Mouse (Mus musculus) midbrain, embryonic 14.5 days (tissue): ENCODE results near the gene Ppp2r5d. TPM values are rescaled to one million over a fixed set of nuclear protein-coding genes. Genes with fewer than 3 reads are reported as not detected.

Experiments used
- ATAC-seq: fragments of 200-750 bp; cut with Nextera tagmentation; 2 replicates; pipeline ENCODE4 v1.8.0; 2017; ENCODE audit warnings: moderate number of reproducible peaks, moderate library complexity; ENCODE audit not compliant: low FRiP score, low TSS enrichment
- DNase-seq: peaks from one replicate; pipeline ENCODE4 v3.0.0-alpha.2; 2015
- H3K27ac ChIP-seq: fragments of 300-500 bp; sonication (generic); replicated peaks from 2 replicates; pipeline ENCODE4 v1.5.1; 2014; ENCODE audit warnings: mild to moderate bottlenecking, low read depth, low read length, moderate library complexity
- H3K27me3 ChIP-seq: fragments of 300-500 bp; sonication (generic); 2 replicates; pipeline ENCODE4 v1.6.1; 2014; ENCODE audit warnings: low read length, control low read depth, mixed read lengths; ENCODE audit not compliant: control insufficient read depth, insufficient read depth
- H3K36me3 ChIP-seq: fragments of 300-500 bp; sonication (generic); 2 replicates; pipeline ENCODE4 v1.6.1; 2014; ENCODE audit warnings: low read length, control low read depth; ENCODE audit not compliant: control insufficient read depth, insufficient read depth
- H3K4me1 ChIP-seq: fragments of 300-500 bp; sonication (generic); 2 replicates; pipeline ENCODE4 v1.6.1; 2014; ENCODE audit warnings: mild to moderate bottlenecking, antibody characterized with exemption, low read length, control low read depth; ENCODE audit not compliant: control insufficient read depth, insufficient read depth
- H3K4me2 ChIP-seq: fragments of 300-500 bp; sonication (generic); 2 replicates; pipeline ENCODE4 v1.6.1; 2014; ENCODE audit warnings: mild to moderate bottlenecking, low read length, moderate library complexity
- H3K4me3 ChIP-seq: fragments of 300-500 bp; sonication (generic); replicated peaks from 2 replicates; pipeline ENCODE4 v1.5.1; 2014; ENCODE audit warnings: low read depth, low read length
- H3K9ac ChIP-seq: fragments of 300-500 bp; sonication (generic); replicated peaks from 2 replicates; pipeline ENCODE4 v1.6.1; 2014; ENCODE audit warnings: mild to moderate bottlenecking, low read length, moderate library complexity
- H3K9me3 ChIP-seq: fragments of 300-500 bp; sonication (generic); 2 replicates; pipeline ENCODE4 v1.6.1; 2016; ENCODE audit warnings: low read length, control low read depth, mixed read lengths; ENCODE audit not compliant: control insufficient read depth
- WGBS: fragments of 180-500 bp; shearing (Covaris S2); extraction: QIAGEN DNeasy Blood & Tissue Kit; methylation state at CpG from one replicate; pipeline ENCODE4 v1.1.7; 2014; 5-methylcytosine and 5-hydroxymethylcytosine counted together
- polyA plus RNA-seq: library from polyadenylated mRNA; unstranded; fragments of >200 nt; fragmentation: Nextera tagmentation; extraction: Ambion mirVana; gene quantifications from 2 replicates; pipeline ENCODE4 v1.2.1, GENCODE M21; 2014

Ppp2r5d gene
- polyA plus RNA-seq, 1 experiment from 2014 or later: 81.4 TPM

DNA sequence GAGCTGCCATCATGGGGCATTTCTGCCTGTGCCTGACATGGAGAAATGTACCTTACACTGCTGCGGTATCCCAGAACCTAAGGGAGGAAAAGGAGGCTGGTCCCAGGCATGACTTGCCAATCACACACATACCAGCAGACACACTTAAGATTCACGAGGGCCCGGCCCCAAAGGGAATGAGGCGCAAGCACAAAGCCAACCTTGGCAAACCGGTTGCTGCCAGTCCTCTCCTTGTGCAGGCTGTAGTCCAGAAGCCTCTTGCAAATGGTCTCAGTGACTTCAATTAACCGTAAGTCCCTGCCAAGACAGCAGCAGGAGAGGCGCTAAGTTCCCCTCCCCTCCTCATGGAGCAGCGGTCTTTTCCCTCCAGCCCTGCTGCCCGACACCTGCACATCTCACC is 38.1 kb upstream of the Ppp2r5d start:
- Histone ChIP-seq H3K9me3 (no peaks in the 10 kb centered on the region), H3K4me3 (no peak overlapping the region), H3K27ac (no peak overlapping the region), H3K4me1 (no peaks in the 10 kb centered on the region), H3K27me3 (no peaks in the 10 kb centered on the region), H3K9ac (no peak overlapping the region), H3K36me3 (peaks cover 32% of the 10 kb centered on the region), H3K4me2 (no peak overlapping the region)
- WGBS: 88% methylated on average over 9 of the region's 9 CpGs
- DNase-seq: no peak
- no peak for ATAC-seq

DNA sequence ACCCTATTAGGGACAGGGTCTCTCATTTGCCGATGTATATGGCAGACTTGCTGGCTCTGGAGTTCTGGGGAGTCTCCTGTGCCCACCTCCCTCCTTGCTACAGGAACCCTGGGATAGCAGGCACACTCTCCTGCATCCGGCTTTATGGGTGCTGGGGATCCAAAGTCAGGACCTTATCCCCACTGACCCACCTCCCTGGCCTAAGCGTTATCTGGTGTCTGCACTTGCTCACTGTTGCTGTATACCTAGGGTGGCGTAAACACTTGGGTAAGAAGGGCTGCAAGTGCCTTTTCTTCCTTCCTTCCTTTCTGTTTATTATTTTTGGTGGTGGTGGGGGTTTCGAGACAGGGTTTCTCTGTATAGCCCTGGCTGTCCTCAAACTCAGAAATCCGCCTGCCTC is 36.4 kb upstream of the Ppp2r5d start:
- Histone ChIP-seq H3K27ac (no peak overlapping the region), H3K27me3 (no peaks in the 10 kb centered on the region), H3K9ac (no peak overlapping the region), H3K9me3 (no peaks in the 10 kb centered on the region), H3K36me3 (peaks cover 26% of the 10 kb centered on the region), H3K4me2 (no peak overlapping the region), H3K4me3 (no peak overlapping the region), H3K4me1 (no peaks in the 10 kb centered on the region)
- WGBS: 96% methylated on average over 6 of the region's 6 CpGs
- DNase-seq: no peak
- ATAC-seq: no peak

DNA sequence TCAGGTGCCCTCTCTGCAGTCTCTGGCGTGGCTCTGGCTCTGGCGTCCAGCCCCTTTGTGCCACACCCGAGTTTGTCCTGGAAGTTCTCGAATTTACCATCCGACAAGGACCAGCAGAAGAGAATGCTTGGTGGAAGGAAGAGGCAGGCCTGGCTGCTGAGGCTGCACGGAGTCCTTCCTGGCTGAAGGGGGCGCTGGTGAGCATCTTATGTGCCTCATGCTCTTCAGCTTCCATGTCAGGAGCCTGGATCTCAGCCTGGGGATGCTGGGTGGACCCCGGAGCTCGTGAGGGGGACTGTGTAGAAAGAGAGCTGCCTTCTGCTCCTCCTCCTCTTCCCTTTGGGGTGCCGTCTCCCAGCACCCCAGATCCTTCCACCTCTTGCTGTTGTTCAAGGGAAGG is 31.2 kb upstream of the Ppp2r5d start:
- WGBS: 71% methylated on average over 10 of the region's 10 CpGs
- Histone ChIP-seq H3K9ac (no peak overlapping the region), H3K4me2 (no peak overlapping the region), H3K27me3 (no peaks in the 10 kb centered on the region), H3K4me3 (no peak overlapping the region), H3K27ac (no peak overlapping the region), H3K4me1 (no peaks in the 10 kb centered on the region), H3K36me3 (peaks cover 26% of the 10 kb centered on the region), H3K9me3 (no peaks in the 10 kb centered on the region)
- DNase-seq (peak; percentile 21), ATAC-seq (no peak)

DNA sequence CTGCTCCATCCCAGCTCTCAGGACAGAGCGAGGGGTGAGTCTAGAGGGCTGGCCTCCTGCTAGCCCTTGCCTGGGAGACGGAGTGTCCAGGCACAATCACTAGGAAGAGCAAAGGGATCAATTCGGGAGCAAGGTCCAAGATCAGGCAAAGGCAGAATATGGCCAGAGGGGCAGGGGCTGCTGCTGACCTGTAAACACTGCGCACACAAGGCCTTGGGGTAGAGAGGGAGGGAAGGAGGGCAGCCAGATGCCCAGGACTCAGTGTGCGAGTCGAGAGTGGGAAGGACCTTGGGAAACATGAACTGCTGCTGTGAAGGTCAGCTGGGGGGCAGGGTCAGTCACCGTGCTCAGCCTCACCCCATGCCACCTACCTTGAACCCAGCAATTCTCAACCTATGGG is 30.4 kb upstream of the Ppp2r5d start:
- no peak for ATAC-seq

DNA sequence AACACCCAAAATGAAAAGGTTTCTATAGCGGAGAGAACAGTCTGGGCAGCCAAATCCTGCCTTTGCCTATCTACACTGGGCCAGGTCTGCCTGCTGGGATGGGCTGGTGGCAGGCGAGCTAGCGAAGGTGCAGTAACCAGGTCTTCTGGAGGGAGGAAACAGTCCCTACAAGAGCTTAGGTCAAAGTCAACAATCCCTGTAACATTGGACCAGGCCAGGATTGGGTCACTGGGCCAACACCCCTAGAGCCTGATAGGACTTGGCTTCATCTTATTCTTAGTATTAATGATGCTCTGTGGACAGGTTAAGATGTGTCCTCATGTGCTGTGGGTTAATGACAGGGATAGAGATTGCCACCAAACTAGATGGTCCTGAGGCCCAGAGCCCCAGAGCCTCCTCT is 29.1 kb upstream of the Ppp2r5d start:
- WGBS: 96% methylated on average over 3 of the region's 3 CpGs
- Histone ChIP-seq H3K4me2 (no peak overlapping the region), H3K27ac (no peak overlapping the region), H3K36me3 (peaks cover 26% of the 10 kb centered on the region), H3K9me3 (no peaks in the 10 kb centered on the region), H3K4me1 (no peaks in the 10 kb centered on the region), H3K9ac (no peak overlapping the region), H3K4me3 (no peak overlapping the region), H3K27me3 (no peaks in the 10 kb centered on the region)
- no peak for ATAC-seq
- DNase-seq: no peak

More for the DNA sequence above, 30.4 kb upstream of the Ppp2r5d start:
- Histone ChIP-seq H3K9ac (no peak overlapping the region), H3K4me2 (no peak overlapping the region), H3K27me3 (no peaks in the 10 kb centered on the region), H3K4me1 (no peaks in the 10 kb centered on the region), H3K27ac (no peak overlapping the region), H3K9me3 (no peaks in the 10 kb centered on the region), H3K4me3 (no peak overlapping the region), H3K36me3 (peaks cover 26% of the 10 kb centered on the region)
- no peak for DNase-seq
- 88% methylated on average over 7 of the region's 7 CpGs for WGBS

DNA sequence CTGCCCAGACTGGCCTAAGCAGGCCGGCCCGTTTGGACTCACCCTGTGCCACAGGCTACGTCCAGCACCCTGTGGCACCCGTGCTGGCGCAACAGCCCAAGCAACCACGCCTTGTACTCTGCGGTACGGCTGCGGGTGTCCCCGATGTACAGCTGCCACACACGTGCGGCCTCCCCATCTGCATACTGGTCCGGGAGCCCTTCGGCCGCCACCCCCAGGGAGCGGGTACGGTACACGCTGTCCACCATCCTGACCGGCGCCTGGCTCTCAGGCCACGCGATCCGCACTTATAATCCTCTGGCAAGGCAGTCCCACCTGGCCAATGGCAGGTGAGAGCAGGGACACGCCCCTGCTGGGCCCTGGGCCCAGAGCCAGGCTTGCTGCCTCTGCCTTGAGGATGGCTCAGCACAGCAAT is 24.0 kb upstream of the Ppp2r5d start, which contains the start of gene Gnmt:
Gnmt (minus strand) TSS at position 265 of the 415 bp plus-strand sequence.
- WGBS: 20% methylated on average over 24 of the region's 24 CpGs
- DNase-seq: no peak
- no peak within 1 kb of the TSS for H3K27ac ChIP-seq
- no peak within 1 kb of the TSS for H3K4me3 ChIP-seq
- H3K4me2 ChIP-seq: no peak within 1 kb of the TSS; the same call in 1 of the 2 replicates
- no peaks in the 10 kb centered on the region for H3K9me3 ChIP-seq
- H3K27me3 ChIP-seq: no peaks in the 10 kb centered on the region
- ATAC-seq: no peak
- H3K36me3 ChIP-seq: peaks cover 7% of the 10 kb centered on the region; the same call in 1 of the 2 replicates
- no peaks in the 10 kb centered on the region for H3K4me1 ChIP-seq
- H3K9ac ChIP-seq: no peak within 1 kb of the TSS; the same call in 1 of the 2 replicates

DNA sequence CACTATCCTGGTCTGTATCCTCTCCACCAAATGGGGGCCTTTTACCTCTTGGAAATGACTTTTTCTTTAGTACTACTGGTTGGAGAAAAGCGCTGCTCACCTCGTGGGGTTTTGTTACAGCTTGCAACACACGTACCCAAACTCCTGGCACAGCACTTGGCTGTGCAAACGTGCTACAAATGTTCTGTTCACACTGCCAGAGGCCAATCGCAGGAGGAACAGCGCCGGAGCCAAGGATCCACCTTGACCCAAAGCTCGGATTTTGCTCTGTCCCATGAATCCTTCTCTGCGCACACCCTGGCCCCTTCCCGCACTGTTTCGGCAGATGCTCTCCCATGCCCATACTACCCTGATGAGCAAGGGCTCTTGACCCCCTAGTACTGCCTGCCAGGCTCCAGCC is 23.6 kb upstream of the Ppp2r5d start:
- Histone ChIP-seq H3K36me3 (peaks cover 11% of the 10 kb centered on the region; the same call in 1 of the 2 replicates), H3K9ac (no peak overlapping the region; the same call in 1 of the 2 replicates), H3K9me3 (no peaks in the 10 kb centered on the region), H3K27me3 (no peaks in the 10 kb centered on the region), H3K4me2 (no peak overlapping the region; the same call in 1 of the 2 replicates), H3K4me1 (no peaks in the 10 kb centered on the region), H3K4me3 (no peak overlapping the region), H3K27ac (no peak overlapping the region)
- ATAC-seq: no peak
- 58% methylated on average over 11 of the region's 11 CpGs for WGBS
- no peak for DNase-seq

DNA sequence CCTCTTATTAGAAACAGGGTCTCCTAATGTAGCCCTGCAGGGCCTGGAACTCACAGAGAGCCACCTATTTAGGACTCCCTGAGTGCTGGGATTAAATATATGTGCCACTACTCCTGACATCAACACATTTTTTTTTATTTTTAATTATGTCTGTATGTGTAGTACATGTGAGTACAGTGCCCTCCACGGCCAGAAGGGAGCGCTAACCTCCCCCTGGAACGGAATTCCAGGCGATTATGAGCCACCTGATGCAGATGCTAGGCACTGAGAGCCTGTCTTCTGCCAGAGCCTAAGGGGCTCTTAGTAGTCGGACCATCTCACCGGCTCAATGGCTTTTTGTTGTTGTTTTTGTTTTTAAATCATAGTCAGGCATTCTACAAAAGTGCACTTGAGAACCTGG is 23.1 kb upstream of the Ppp2r5d start:
- WGBS: 43% methylated on average over 6 of the region's 6 CpGs
- no peak overlapping the region for H3K4me2 ChIP-seq
- no peaks in the 10 kb centered on the region for H3K27me3 ChIP-seq
- no peaks in the 10 kb centered on the region for H3K4me1 ChIP-seq
- no peak overlapping the region for H3K9ac ChIP-seq
- DNase-seq (no peak), ATAC-seq (no peak)
- H3K4me3 ChIP-seq: no peak overlapping the region
- no peak overlapping the region for H3K27ac ChIP-seq
- H3K36me3 ChIP-seq: peaks cover 15% of the 10 kb centered on the region; the same call in 1 of the 2 replicates
- no peaks in the 10 kb centered on the region for H3K9me3 ChIP-seq

DNA sequence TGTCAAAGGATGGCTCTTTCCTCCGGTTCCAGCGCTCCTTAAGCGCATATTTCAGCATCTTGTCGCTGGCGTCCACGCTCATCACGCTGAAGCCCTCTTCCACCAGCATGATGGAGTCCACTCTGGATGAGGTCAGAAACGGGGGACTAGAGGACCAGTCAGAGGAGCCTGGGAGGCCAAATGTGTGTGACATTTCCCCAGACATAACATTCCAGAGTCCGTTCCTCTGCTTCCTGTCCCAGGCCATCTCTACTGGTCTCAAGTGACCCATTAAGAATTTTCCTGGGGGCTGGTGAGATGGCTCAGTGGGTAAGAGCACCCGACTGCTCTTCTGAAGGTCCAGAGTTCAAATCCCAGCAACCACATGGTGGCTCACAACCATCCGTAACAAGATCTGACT is 22.4 kb upstream of the Ppp2r5d start:
- 92% methylated on average over 11 of the region's 11 CpGs for WGBS
- no peak overlapping the region for H3K4me3 ChIP-seq
- H3K4me1 ChIP-seq: no peaks in the 10 kb centered on the region
- peaks cover 19% of the 10 kb centered on the region; the same call in 1 of the 2 replicates for H3K36me3 ChIP-seq
- H3K4me2 ChIP-seq: no peak overlapping the region
- H3K27me3 ChIP-seq: no peaks in the 10 kb centered on the region
- H3K9me3 ChIP-seq: no peaks in the 10 kb centered on the region
- H3K27ac ChIP-seq: no peak overlapping the region
- ATAC-seq (no peak), DNase-seq (no peak)
- no peak overlapping the region for H3K9ac ChIP-seq
